Mouse (Mus musculus): ENCODE measurements around the gene Aftph.

Aftph gene

DNA sequence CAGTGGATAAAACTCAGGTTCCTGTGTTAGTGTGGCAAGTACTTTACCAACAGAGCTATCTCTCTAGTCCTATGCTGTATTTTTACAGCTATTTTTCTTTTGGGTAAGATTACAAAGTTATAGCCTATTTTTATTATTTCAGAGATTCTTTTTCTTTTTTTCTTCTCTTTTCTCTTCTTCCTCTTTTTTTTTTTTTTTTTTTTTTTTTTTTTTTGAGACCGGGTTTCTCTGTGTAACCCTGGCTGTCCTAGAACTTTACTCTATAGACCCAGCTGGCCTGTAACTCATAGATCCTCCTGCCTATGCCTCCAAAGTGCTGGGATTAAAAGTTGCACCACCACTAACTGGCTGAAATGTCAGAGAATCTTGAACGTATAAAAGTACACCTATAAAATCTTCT, 13.3 kb downstream of the Aftph start:
- no peak for DNase-seq (ENCODE audit: inconsistent ontology term)

DNA sequence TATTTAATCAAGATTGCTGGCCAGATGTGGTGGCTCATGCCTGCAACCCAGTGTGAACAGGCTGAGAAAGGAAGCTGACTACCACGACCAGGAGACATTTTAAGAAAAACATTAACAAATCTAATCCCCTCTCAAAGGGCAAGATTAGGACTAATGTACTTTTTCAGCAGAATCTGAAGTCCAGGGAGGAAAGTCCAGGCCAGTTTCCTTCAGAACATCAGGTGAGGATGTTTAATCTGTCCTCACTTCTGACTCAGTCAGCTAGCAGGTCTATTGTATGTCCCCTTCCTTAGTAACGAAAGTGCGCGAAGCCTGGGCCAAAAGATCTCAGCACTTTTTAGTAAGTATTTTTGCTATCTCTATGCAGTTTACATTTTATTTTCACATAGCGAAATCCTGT, 17.8 kb downstream of the Aftph start:
- no peak for DNase-seq (ENCODE audit: inconsistent ontology term)

DNA sequence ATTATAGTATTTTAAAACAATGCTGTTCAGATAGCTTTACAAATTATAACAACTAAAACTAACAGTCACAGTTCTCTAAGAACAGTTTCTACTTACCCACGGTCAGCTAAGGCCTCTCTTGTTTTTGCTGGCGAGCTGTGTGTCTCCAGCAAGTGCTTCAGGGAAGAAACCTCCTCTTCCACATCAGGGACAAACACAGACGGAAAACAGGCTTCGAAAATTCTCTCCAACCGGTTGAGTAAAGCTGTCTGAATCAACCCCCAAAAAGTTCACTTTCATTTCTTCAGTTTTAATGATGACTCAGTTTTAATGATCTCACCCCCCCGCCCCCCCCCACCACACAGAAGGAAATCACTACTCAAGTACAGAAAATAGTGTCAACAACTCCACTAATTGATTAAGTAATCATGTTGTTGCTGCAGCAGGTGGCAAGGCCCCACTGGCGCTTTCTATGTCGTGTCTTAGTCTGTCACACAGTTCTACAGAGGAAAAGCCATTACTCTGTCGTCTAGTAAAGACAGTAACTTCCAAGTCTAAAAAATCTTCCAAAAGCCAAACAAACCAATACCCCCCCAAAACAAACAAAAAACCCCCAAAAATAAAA, 29.2 kb downstream of the Aftph start:
- peak; percentile 35 for DNase-seq (ENCODE audit: inconsistent ontology term)

DNA sequence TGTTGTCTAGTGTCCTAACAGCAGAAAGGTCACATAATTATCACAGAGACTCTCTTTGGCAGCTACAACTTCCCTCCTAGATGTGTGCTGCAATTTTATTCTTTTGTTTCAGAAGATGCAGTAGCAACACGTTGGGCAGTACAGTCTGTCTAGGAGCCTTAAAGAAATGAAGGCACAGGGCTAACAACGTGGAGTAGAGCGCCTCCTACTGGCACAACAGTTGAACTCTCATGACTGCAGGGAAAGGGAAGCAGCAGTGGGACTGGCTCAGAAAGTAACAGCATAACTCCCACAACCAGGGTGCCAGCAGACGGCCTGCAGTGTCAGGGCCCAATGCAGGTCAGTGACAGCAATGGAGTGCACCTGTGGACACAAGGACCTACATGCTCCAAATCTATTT, 50.4 kb downstream of the Aftph start:
- DNase-seq (ENCODE audit: inconsistent ontology term), result peak; percentile 62

DNA sequence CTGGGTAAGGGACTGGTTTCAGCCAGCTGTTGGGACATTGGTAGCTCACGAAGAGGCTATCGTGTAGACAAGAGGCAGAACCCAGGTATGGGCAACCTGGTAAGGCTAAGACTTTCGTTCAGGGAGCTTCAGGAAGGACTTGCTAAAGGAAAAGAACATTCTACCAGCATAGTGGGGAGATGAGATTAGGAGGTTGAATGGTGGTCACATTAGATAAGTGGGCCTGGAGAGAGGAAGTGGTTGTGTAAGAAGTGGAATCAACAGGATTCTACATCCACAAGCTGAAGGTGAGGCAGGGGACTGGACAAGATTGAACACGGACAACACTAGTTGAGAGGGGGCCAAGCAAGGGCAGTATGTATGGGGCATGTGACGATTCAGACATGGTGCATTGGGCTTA, 59.7 kb downstream of the Aftph start:
- no peak for DNase-seq (ENCODE audit: inconsistent ontology term)

DNA sequence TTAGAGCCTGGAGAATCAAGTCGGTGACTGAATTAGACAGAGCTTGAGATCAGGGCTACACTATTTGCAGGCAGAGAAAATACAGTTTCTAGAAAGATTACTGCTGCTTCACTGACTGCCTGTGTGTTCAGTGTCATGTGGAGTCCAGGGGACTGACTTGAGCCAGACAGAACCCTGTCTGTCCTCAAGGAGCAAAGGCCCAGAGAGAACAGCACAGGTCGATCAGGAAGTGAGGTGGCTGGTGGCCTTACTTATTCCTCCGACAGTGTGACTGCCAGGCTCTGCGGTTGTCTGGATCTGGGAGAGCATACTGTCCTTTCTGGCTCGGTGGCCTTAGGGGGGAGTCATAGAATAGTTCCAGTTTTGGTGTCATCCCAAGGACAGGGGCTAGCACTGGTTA, 60.6 kb downstream of the Aftph start:
- DNase-seq (ENCODE audit: inconsistent ontology term), result no peak

DNA sequence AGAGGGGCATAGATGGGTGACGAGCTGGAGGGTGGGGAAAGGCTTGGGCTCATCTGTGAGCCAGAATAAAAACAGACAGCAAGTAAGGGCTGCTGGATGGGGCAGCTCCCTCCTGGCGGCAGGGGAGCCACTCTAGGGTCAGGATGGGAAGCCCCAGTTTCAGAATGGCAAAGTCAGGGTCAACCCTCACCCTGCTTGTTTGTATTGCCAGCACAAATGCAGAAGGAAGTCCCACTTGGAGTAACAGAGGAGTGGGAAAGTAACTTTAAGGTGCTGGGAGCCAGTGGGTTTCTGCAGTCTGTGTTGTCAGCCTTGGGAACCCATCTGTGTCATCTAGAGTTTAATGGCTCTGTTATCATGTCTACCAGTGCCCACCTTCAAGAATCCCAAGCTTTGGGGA, 62.0 kb downstream of the Aftph start:
- no peak for DNase-seq (ENCODE audit: inconsistent ontology term)

DNA sequence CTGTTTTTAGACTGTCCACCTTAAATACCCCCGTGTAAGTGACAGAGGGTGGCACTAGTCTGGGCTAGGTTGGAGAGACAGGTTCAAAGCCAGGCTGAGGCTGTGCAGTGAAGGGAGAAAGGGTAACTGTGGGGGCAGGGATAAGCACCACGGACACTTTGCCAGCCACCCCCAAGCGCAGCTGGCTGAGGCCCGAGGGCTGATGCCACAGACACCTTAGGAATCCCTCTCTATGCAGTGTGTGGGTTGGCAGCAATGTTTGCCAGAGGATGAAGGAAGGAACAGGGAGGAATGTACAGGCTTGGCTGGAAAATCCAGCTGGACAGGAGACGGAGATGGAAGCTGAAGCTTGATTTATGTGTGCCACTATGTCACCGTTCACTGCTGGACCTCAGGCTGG, 68.9 kb downstream of the Aftph start:
- DNase-seq (ENCODE audit: inconsistent ontology term), result peak; percentile 47

DNA sequence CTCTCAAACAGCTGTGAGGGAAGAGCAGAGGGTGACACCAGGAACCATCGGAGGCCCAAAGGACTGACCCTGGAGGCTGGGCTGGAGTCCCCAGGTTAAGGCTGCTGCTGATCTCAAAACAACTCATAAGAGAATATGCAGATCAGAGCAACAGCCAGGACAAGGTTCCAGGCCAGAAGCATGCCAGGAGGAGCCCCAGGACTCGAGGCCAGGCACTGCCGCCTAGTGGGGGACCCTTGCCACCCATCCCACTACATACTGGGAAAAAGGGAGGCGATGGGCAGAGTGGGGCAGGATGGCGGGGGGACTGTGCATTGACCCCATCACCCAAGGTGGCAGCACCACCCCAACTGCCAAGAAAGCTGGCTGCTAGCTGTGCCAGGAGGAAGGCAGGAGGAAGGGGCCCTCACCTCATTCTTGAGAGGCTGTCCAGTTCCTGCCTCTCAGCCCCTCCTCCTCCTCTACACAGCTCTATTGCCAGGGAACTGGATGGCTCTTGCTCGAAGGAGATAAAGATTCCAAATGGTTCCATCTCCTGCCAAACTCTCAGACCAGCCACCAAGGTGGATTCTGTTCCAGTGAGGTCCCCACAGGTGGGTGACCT, 69.5 kb downstream of the Aftph start:
- peak; percentile 35 for DNase-seq (ENCODE audit: inconsistent ontology term)

DNA sequence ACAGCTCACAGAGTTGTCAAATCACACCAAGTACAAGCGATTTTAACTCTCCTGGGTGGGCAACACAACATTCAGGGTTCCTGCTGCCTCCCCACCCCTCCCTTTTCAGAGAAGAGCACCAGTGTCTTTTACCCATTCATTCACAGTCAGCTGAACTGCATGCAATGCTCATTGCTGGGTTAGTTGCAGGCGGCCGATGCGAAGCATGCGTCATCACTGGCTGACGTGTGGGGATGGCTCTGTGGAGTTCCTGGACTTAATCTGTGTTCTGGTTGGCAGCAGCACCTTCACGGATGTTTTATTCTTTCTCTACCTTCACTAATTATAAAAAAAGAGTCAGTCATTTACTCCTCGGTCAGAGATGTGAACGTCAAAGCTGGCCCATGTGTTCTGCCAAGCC, 76.5 kb downstream of the Aftph start:
- DNase-seq (ENCODE audit: inconsistent ontology term), result no peak

DNA sequence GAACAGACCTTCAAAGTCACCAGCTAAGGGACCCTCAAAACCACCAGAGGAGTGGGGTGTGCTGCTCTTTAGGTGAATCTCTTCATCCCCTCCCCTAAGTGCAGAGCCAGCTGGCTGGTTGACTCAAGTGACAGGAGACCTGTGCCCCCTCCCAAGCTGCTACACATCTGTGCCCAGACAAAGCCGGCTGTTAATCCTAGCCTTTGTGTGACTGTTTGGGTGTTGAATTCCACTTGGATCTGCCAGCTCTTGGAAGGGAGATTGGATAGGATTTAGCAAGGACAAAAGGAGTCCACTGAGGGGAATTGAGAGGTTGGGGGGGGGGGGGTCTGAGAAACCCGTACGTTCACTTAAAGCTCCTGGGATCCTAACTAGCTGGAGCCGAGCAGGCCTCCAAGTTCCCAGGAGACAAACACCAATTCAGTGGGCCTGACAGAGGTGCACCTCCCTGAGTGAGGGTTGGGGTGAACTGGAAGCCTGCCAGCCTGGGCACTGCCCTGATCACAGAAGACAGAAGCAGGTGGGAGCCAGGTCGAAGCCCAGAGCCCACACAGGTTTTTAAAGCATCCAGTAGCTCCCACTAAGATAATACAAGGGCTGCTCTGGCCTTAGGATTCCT, 77.7 kb downstream of the Aftph start:
- no peak for DNase-seq (ENCODE audit: inconsistent ontology term)

DNA sequence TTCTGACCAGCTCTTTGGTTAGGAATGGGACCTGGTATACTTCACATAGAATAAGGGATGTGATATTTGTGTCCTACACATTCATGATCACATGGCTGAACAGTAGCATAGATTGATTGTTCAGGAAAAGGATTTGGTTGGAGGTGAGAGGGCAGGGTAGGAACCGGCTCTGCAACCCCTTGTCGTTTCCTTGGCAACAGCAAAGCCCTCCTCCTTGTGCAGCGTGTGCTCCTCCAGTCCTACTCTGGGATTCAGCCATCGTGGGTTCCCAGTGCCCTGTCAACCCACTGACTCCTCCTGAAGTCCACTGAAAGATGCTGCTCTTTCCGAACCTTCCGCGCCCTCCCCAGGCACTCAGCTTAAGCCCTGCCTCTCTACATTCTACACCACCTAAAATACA, 78.6 kb downstream of the Aftph start:
- no peak for DNase-seq (ENCODE audit: inconsistent ontology term)

DNA sequence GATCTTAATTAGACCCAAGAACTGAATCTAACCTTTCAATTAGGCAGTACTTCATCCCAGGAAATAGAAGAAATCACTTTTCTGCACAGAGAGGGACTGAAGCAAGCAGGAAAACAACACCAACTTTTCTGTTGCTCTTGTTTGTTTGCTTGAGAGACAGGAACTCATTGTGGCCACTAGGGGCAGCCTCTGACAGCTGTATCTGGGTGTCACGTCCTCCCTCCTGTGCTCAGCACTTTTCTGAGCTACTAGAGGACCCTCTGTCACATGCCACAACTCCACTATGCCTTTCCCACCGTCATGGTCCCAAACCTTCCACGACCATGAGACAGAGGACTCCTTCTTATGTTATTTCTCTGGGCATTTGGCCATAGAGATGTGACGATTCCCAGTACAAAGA, 79.7 kb downstream of the Aftph start:
- no peak for DNase-seq (ENCODE audit: inconsistent ontology term)

DNA sequence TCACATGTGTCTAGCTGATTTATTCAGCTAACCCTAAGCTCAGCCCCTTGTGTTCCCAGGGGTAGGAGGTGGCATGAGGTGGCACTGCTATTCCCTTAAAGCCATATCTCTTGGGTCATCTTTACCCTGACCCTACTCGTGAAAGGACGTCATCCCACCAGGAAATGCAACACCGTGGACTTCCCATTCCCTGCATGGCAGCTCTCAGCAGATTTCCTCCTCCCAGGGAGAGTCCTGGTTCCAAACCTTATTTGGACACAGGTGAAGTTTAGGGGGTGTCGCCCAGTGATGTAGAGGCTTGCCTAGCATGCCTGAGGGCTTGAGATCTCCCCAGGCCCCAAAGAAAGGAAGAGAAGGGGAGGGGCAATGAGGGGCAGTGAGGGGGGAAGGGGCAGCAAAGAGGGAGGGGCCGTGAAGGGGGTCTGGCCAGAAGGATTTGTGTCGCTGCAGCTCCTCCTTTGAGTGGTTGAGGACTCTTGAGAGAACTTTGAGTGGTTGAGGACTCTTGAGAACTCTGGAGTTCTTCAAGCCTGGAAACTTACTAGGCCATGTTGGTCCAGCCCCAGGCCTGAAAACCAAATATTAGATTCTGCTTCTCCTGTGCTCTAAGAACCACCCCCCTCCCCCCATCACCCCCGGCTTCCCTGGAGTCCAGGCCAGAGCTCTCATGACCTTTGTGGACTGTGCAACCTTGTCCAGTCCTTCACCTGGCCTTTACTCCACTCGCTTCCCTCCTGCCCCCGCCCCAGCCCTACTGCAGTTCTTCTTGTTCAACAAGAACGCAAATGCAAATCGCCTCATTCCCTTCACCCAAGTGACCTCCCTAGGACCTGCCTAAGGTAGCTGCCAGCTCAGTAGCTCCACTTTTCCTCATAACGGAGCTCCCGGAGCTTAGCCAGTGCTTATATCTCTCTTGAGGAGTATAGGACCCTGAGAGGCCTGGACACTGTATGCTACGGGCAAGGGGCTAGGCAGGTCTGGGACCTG, 81.0 kb downstream of the Aftph start:
- DNase-seq (ENCODE audit: inconsistent ontology term), result no peak

DNA sequence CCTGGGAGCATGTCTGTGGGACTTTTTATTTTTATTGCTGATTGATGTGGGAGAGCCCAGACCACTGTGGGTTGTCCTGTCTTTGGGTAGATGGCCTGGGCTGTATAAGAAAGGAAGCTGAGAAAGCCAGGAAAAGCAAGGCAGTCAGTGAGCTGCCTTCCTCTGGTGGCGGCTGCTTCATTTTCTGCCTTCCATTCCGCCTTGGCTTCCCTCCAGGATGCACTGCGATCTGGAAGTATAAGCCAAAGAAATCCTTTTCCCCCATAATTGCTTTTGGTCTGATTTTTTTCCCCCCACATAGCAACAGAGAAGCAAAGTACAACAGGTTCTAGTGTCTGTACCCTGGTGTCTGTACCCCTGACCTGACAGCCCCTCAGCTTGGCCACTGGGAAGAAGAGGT, 82.3 kb downstream of the Aftph start:
- DNase-seq (ENCODE audit: inconsistent ontology term), result no peak

DNA sequence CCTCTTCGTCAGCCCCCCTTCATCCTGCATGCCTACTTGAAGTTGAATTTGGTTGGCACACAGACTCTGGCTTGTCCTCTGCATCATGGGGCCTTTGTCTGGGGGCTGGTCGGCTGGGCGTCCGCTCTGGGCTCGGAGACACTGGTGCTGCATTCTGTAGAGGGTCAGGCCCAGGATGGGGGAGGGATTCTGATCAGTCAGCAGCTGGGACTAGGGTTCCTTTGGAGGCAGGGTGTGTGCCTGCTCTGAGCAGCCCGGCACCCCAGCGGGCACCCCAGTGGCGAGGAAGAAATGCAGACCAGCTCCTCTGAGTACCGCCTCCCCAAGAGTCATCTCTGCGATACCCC, 84.7 kb downstream of the Aftph start:
- no peak for DNase-seq (ENCODE audit: inconsistent ontology term)

DNA sequence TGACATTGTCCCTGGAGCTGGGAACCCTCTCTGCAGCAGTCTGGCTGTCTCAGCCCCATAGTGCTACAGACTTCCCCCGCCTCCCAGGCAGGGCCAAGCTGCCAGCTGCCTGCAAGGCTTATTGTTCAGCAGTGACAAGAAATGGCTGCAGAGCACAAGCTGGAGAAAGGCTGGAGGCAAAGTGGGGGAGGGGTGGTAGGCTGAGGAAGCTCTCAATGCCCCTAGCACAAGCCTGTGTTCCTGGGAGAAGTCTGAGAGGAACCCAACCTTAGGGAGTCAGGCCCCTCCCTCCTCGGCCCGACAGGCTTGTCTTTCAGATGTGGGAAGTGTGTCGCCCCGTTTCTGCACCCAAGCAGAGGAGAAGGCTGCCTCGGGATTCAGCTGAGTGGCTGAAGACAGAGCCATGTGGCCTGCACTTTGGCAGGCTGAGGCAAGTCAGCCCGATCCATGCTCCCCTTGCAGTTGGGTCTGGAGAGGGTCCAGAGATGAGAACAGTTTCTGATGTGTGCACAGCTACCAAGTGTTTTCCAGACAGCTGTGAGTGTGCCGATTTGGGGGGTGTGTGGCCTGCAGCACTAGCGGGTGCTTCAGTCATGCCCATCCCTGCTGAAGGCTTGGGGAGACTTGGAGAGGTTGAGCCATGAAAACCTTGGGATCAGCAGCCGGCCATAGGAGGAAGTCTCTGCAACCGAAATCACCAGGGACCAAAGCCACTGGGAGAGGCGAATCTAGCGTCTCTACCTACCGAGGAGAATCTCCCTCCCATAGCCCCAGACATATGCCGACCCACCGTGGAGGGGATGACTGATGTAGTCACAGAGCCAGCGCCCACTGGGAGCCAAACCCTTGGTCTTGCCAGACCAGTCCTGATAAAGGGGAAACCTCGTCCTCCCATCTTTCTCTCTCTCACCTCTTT, 85.3 kb downstream of the Aftph start:
- DNase-seq (ENCODE audit: inconsistent ontology term), result peak; percentile 79

DNA sequence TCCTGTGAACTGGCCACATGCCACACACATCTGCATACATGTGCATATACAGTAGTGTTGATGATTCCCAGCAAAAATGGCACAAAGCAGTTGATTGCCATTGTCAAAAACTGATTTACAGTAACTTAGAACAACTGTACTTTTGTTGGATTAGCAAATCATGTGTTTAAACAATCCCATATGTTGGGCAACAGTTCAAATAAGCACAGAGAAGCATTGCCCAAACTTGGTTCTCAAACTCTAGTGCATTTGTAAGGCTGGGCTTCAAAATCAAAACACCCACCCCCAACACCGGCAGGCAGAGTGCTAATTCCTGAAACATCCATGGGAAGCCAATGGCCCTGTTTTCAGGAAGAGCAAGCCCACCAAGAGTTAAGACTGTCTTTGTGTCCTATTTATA, 90.2 kb downstream of the Aftph start:
- DNase-seq (ENCODE audit: inconsistent ontology term), result peak; percentile 36

DNA sequence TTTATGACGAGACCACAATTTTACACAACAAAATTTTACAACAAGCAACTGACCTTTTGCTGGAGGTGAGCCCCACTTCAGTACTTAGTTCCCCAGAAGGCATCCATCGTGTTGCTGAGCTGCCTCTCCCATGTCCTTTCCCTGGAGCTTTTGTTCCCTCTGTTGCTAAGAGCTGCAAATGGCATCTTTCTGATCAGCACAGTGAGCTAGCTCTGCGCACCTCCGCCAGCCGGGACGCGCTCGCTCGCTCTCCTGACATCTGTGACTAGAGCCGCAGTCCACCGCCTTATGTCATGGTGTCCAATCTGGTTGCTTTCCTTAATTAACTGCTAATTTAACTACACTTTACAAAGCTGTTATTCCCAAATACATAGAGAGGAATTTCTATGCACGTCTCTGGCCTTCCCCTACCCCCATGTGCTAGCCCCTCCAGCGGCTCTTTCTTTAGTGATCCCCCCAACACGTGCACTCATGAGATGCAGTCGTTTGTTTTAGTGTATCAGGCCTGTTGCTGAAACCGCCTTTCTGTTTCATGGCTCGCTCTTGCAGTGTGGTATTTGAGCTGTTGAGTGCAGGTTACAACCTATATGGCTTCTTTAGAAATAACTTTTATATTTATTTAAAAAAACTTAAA, 91.3 kb downstream of the Aftph start:
- DNase-seq (ENCODE audit: inconsistent ontology term), result no peak

DNA sequence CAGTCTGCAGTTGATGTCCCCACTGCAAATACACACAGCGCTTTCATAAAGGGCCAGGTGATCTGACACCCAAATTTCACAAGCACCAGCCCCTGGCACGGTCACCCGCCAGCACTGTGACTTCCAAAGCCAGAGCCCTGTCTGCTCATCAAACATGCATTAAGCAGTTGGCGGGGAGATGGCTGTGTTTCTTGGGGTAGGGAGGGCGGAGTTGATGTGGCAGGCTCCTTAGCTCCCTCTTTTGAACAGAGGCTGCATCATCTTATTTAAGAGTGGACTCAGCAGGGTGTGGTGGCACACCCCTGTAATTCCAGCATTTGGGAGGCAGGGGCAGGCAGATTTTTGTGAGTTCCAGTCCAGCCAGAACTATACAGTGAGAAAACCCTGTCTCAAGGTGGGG, 91.9 kb downstream of the Aftph start:
- DNase-seq (ENCODE audit: inconsistent ontology term), result no peak
